Mouse (Mus musculus) C2C12 (cell line): ENCODE measurements at regions not wholly inside any gene's neighbourhood (a gene's known extent, or its start where the extent isn't known, plus 50 kb on each side); places are given as distances from the start of the nearest gene placed in this dataset.

ENCODE experiments used
- CEBPB ChIP-seq: IDR thresholded peaks from one replicate; pipeline ENCODE4 v1.6.1; 2011; ENCODE audit warnings: low read depth, mild to moderate bottlenecking, control low read depth, moderate library complexity
- CTCF ChIP-seq: IDR thresholded peaks from one replicate; pipeline ENCODE4 v1.5.1; 2011; ENCODE audit not compliant: control insufficient read depth, insufficient read depth, insufficient read length
- FOSL1 ChIP-seq: IDR thresholded peaks from one replicate; pipeline ENCODE4 v1.8.0; 2011; ENCODE audit warnings: mild to moderate bottlenecking, low read length; ENCODE audit not compliant: poor library complexity, insufficient read depth, severe bottlenecking
- MAX ChIP-seq: IDR thresholded peaks from one replicate; pipeline ENCODE4 v1.6.1; 2011; ENCODE audit warnings: mild to moderate bottlenecking, control low read depth
- MYOD1 ChIP-seq: IDR thresholded peaks from one replicate; pipeline ENCODE4 v1.6.1; 2011; ENCODE audit warnings: low read depth; ENCODE audit not compliant: control insufficient read depth, insufficient read length
- MYOG ChIP-seq: IDR thresholded peaks from one replicate; pipeline ENCODE4 v1.6.1; 2011; ENCODE audit not compliant: control insufficient read depth, insufficient read length; ENCODE audit errors: extremely low read depth
- USF1 ChIP-seq: IDR thresholded peaks from one replicate; pipeline ENCODE4 v1.6.1; 2011; ENCODE audit warnings: low read depth, mild to moderate bottlenecking, control low read depth, moderate library complexity

DNA sequence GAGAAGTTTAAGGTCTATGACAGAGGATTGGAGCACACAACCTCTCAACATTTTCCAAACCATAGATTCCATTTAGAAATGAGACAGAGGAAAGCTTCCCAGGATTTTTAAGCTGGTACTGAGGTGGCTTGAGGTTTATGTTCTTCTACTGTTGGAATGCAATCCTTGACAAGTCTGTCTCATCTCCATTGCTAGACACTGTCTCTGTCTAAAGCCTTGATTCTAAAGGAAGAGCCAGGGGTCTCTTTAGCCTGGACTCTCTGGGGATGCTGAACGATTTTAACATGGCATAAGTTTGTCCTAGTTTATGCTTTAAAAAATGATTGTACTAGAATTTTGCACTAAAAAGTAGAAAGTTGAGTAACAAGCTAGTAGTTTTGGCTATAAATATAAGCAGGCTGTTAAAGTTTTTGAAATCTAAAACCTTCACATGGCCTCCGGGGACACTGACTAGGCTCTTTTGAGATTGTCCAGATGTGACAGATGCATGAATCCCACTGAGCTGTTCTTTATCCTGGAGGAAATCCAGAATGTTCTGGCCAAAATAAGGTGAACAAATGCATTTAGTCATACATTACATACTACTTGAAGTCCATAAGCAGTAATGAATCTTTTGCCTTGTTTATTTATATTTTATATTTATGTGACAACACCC is 809.4 kb upstream of the Gm12353 start:
- TF ChIP-seq CTCF: no peak
- no peak for TF ChIP-seq MAX
- no peak for TF ChIP-seq CEBPB
- TF ChIP-seq MYOD1: peak; percentile 37
- peak; percentile 17 for TF ChIP-seq FOSL1
- no peak for TF ChIP-seq MYOG
- TF ChIP-seq USF1: peak; percentile 20
